Mouse (Mus musculus) T-helper 1 cell (primary cell): Measurements from ENCODE around the gene Gpatch8.

Source experiments
- in situ Hi-C: fragments of 300-600 bp; cut with MboI, MseI; formaldehyde crosslinking; loops from one replicate; pipeline ENCODE4 v1.15.1; 2025; ENCODE audit warnings: high pct_unique_total_duplicates

Gpatch8 gene

DNA sequence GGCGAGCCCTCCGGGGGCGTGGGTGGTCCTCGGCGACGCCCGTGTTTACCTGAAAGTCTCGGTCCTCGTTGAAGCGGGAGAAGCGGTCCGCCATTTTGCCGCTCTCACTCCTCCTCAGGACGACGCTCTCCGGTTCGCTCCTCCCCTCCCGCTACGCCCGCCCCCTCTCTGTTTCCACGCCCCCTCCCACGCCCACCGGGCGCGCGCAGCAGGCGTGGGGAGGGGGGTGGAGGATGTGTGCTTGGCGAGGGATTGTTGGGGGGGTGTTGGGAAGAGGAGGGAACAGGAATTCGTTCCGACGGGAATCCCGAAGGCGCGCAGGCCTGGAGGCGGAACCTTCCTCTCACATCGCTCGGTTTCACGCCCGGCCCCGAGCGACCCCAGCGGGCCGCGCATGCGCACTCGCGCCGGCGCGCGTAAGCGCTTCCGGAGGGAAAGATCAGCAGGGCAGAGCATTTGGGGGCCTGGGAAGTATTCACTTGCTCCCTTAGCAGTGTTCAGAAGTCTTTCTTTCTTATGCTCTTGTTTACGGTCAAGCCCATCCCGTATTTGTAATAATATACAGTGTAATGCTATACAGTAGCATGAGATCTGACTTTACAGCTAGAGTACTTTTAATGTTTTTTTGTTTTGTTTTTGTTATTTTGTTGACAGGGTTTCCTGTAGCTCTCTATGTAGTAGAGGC, at the start of gene Gpatch8:
Gene Gpatch8 (minus strand): TSS at position 362 of the 685 bp plus-strand sequence.
- in situ Hi-C loops, result no loop called here

DNA sequence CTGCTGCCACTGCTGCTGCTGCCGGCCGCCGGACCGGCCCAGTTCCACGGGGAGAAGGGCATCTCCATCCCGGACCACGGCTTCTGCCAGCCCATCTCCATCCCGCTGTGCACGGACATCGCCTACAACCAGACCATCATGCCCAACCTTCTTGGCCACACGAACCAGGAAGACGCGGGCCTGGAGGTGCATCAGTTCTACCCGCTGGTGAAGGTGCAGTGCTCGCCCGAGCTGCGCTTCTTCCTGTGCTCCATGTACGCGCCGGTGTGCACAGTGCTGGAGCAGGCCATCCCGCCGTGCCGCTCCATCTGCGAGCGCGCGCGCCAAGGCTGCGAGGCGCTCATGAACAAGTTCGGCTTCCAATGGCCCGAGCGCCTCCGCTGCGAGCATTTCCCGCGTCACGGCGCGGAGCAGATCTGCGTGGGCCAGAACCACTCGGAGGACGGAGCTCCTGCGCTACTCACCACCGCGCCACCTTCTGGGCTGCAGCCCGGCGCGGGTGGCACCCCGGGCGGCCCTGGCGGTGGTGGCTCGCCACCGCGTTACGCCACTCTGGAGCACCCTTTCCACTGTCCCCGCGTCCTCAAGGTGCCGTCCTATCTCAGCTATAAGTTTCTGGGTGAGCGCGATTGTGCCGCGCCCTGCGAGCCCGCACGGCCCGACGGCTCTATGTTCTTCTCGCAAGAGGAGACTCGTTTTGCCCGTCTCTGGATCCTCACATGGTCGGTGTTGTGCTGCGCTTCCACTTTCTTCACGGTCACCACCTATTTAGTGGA, 48.8 kb upstream of the Gpatch8 start:
- in situ Hi-C loops, result no loop called here

DNA sequence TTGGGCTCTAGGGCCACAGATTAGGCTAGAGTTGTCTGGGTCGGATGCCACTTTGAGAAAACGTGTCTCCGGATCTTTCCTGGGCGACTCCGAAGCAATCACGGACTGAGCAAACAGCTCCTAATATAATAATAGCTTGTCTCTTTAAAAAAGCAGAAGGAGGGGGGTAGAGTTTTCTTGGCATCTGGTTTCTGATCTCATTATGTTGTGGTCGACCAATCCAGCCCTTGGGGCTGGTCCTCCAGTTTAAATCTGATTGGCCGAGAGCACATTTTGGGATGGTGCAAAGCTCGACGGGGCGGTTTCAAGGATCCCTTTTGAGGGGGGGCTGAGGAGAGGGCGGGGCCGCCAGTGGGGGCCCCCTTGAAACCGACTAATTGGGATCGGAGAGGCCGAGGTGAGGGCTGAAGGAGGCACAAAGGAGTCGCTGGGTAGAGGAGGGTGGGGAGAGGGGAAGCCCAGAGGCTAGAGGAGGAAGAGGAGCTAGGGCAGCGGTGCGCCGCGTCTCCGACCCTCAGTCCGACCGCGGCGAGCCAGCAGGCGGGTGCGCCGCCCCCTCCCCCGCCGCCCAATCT, 47.9 kb upstream of the Gpatch8 start, which contains the start of gene Fzd2:
Gene Fzd2 (plus strand): TSS at position 387 of the 575 bp plus-strand sequence.
- in situ Hi-C loops, result no loop called here

DNA sequence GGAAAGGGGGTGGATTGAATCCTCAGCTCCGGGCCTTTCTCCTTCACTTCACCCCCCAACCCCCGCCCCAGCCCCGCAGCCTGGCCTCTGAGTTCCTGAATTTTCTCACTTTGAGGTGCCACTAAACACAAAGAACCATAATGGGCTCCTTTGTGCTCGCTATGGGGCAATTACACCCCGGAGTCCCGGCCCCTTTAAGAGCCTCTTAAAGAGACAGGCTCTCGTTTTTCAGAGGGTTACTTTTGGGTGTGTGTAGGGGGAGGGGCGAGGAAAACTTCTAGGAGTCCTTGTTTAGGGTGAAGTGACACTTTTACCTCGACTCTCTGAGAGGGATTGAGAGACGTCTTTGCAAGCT, 47.3 kb upstream of the Gpatch8 start:
- in situ Hi-C loops, result no loop called here

DNA sequence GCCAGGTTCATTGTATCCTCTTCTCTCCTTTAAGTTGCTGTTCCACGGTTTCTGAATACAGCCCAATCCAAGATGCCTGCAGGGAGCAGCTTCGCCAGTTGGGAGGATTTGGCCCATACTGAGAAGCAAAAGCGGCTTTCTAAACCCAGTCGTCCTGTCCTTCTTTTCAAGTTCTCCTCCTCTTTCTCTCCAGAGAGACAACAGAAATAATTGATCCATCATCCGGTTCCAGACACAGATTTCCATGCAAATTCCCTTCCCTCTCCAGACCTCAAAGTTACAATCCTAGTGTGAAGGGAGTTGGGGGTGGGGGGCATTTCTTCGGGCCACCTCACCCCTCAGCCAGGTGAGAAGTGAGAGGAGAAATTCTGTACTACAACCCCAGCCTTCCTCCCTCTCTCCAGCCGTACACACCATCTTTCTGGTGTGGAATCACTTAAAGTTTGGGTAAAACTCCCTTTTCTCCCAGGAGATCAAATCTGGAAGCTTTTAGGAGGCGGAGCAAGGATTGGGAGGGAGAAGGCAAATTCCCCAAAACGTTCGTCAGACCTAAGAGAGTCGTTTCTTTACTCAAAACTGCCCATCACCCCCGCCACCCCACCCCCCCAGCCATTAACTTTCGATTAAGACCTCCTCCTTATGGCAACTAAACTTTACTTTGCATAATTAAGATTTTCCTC, 46.8 kb upstream of the Gpatch8 start:
- in situ Hi-C loops, result no loop called here

DNA sequence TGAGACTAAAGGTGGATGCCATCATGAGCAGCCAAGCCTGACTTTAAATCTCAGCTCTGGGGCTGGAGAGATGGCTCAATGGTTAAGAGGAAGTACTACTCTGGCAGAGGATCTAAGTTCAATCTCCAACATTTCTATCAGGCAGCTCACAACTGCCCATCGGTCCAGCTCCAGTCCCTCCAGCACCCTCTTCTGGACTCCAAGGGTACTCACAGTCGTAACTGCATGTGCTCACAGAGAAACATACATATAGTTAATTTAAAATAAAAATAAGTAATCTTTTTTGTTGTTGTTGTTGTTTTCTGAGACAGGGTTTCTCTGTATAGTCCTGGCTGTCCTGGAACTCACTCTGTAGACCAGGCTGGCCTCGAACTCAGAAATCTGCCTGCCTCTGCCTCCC, 43.7 kb upstream of the Gpatch8 start:
- in situ Hi-C loops, result no loop called here

DNA sequence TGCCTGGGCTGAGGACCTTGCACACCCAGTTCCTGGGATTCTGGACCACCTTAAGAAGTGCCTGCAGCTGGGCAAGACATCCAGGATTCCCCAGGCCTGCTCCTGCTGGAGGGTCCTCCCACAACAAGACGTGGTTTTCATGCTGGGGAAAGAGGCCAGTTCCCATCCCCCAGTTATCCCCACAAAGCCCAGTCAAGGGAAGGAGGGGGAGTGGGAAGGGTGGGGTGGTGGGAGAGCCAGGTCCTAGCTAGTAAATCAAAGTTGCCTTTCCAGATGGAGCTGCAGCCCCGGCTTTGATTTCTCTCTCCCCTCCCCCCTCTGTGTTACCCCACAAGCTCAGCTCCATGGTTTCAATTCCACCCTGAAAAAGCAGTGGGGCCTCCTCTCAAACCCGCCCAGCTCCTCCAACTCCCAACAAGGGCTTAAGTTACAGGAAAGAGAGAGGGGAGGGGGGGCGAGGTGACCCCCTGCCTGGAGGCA, 39.2 kb upstream of the Gpatch8 start:
- in situ Hi-C loops, result no loop called here

DNA sequence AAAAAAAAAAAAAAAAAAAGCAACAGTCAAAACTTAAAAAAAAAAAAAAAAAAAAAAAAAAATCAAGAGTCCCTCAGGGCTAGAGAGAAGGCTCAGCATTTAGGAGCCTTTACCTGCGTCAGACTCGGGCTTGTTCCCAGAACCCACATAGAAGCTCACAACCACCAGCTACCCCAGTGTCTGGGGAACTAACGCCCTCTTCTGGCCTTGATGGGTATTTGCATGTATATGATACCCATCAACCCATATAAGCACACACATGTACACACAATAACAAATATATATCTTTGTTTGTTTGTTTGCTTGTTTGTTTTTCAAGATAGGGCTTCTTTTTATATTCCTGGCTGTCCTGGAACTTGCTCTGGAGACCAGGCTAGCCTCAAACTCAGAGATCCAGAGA, 31.4 kb upstream of the Gpatch8 start:
- in situ Hi-C loops, result loop anchor here (5.0 kb wide), 1 partner anchor 70 kb away; no protein-coding TSS in a partner anchor

DNA sequence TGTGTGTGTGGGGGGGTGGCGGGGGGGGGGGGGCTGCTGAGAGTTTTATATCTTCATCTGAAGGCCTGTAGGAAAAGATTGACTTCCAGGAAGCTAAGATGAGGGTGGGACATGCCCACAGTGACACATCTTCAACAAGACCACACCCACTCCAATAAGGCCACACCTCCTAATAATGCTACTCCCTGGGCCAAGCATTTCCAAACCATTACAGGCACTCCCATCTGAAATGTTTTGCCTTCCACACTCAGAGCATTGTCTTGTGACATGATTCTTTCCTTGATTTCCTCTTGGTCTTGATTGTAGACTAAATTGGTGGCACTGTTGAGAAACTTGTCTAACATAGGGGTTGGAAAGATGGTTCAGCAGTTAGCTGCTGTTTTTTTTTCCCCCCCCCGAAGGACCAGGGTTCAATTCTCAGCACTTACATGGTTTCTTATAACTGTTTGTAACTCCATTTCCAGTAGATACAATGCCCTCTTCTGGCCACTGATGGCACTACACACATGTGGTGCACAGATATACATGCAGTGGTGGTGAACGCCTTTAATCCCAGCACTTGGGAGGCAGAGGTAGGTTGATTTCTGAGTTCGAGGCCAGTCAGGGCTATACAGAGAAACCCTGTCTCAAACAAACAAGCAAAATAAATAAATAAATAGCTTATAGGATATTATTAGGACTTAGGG, 30.4 kb upstream of the Gpatch8 start:
- in situ Hi-C loops, result loop anchor here (5.0 kb wide), 1 partner anchor 71 kb away; no protein-coding TSS in a partner anchor

DNA sequence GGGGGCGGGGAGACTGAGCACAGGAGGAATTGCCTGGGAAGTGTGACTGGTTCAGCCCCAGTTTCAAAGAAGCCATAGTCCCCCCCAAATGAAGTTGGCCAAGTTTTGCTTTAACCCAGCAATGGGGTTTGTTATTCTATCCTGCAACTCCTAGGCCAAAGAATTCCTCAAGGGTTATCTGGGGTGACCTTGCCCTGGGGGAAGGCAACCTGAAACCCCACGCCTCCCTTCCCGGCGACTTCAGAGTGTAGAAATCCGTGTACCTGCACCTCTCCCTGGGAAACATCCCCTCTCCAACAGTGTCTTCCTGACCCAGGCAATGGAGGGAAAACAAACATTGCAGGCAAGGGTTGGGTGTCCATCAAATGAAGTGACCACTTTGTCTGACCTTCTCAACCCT, 26.5 kb upstream of the Gpatch8 start:
- in situ Hi-C loops, result no loop called here

DNA sequence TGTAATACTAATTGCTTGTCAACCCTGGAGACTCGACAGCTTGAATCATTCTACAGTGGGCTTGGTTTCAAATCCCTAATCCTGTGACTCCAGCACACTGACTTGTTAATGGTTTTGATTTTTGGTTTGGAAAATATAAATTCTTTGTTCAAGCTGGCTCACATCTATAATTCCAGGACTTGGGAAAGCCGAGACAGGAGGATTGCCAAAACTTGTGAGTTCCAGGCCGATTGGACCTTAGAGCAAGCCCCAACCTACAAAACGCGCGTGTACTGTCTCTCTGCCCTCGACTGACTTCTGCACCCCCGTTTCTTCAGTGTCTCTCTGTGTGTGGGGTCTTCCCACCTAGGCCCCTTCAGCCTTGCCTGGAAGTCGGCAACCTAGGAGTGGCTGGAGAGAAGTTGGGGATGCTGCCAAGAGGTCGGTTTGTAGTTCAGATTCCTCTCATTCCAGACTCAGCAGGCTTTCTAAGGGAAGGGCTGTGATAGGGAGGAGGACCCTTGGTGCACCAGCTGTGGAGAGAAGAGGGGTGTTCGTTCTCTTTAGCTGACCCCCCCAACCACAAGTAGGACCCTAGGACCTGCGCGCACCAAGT, 25.9 kb upstream of the Gpatch8 start:
- in situ Hi-C loops, result no loop called here

DNA sequence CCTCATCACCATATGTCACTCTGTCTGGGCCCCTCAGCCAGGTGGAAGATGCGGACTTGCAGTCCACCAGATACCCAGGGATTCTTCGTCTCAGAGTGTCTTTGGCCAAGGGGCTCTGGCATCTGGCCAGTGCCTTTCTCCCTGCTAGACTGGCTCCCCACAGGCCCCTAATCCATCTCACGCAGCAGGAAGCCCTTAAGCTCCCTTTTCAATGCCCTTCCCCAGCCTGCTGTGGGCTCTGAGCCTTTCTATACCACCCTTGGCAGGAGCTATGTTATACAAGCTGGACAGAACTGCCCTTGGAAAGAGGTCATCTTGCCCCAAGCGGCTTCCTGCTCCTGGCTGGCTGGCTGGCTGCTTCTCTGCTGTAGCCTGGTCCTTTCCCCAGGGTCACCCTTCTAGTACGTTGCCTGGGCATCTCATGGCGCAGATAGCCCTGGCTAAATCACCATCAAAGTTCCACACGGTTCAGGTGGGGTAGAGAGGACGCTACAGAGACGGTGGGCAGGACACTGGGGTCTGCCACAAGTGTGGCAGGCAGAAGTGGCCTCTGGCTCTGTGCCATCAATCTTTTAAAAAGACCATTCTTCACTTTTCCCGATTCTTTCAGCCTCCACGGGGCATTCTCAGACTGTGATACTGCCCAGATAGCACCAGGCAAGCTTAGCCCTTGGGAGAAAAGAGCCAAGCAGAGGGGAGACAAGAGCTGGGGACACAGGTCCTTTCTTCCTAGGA, 25.3 kb upstream of the Gpatch8 start:
- in situ Hi-C loops, result no loop called here

DNA sequence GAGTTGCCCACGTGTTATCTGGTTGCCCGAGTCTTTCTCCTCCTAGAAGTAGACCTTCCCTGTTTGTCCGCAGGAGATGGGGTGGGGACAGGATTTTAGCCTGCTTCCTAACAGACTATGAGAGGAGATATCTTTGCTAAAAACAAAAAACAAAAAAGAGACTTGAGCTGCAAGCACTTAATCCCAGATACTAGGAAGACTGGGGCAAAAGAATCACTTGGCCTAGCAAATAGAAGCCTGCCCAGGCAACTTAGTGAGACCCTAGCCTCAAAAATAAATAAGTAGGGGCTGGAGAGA, 23.8 kb upstream of the Gpatch8 start:
- in situ Hi-C loops, result no loop called here

DNA sequence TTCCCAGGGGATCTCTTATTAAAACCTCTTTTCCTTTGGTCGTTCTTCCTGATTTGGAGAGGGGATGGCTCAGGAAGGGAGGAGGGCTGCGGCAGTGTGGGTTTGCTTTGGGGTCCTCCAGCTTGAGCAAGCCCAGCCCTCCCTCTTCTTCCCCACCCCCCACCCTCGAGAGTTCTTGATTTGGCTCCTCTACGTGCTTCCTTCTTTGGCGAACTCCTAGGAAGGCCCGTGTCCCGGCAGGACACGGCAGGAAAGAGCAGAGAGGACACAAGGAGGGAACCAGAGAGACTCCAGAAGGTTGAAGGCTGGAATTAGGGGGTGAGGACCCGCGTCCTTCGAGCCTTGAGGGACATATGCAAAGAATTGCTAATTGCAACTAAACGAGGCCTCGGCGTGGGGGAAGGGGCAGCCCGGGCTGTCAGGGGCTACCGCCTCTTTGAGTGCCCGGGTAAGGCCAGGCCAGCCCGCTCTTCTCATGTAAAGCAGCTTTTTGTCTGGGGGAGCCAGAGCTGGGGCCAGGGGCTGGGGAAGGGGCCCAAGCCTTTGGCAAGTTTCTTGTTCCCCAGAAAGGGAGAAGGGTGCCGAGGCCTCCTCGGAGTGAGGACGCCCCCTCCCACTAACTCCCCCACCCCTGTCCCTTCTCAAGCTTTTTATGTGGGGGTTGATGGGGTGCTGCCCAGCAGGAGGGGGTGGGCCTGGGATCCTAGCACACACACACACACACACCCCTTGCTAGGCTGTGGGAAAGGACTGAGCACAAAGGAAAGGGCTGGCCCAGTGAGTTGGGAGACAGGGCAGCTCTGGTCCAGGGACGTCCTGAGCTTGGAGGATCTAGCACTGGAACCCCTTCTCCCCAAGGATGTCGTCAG, 23.2 kb upstream of the Gpatch8 start, which contains the start of gene Gm11627:
Gene Gm11627 (minus strand): TSS at position 297 of the 869 bp plus-strand sequence.
- in situ Hi-C loops, result no loop called here

DNA sequence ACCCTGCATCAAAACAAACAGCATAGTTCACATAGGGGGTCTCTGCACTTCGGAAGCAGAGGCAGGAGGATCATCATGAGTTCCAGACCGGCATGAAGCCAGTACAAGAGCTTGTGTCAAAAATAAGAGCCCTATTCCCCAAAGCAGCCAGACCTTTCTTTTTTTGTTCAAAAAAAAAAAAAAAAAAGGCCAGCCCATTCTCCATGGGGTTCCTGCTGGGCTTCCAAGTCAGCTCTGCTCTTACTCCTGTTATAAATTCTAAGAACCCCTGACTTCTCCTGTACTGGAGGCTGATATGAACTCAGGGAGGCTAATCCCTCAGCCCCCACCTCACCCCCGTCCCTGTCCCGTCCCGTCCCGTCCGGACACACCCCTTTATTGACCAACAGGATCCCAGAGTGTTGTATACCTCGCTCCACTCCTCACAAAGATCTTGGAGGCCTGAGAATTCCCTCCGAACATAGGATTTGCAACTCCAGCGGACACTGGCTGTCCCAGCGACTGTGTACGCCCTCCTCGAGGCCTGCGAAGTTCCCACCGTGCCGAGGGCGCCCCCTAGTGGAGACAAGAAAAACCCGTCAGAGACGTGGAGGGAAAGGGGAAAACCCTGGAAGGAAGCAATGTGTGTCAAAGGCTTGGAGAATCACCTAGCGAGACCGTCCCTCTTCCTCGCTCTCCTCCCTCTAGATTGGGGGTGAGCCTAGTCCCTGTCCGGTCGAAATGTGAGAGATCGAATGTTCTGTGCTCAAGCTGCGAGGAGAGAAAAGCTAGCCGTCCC, 22.3 kb upstream of the Gpatch8 start:
- in situ Hi-C loops, result no loop called here

DNA sequence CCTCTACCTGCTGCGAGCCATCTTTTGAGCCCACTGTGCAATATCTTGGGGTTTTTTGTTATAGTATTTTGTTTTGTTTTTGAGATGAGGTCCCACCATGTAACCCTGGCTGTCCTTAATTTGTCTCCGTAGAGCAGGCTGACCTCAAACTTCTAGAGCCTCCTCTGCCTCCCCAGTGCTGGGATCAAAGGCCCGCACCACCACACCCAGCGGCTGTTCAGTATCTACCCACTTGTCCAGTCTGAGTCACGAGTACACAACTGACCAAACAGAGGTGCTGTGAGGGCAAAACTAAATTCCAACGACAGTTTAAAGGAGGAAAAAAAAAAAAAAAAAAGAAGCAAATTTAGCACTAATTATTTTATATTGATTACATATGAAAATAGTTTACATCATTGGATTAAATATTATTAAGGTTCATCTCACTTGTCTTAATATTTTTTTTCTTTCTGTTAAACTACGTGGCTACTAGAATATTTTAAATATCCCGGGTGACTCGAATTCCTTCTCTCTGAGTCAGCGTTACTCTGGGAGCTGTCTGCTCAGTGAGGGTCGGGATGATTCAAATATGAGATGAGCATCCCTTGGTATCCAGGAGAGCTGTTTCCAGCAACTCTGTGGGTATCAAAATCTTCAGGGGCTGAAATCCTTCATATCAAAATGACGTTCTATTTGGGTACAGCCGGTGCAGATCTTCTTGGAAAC, 20.0 kb upstream of the Gpatch8 start:
- in situ Hi-C loops, result no loop called here

DNA sequence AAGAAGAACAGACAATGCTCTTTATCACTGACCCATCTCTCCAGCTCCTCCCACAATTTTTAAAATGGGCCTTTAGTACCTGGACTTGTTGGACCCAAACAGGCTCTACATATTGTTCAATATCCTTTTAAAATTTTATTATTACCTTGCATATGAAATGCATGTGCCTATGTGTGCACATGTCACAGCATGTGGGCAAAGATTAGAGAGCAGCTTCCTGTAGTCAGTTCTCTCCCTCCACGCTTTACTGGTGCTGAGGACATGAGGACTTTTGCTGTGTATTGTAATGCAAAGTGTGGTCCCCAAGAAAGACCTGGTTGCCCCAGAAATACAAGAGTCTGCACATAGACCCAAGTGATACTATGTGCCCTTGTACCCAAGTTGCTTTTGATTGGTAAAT, 18.8 kb upstream of the Gpatch8 start:
- in situ Hi-C loops, result no loop called here
